Mouse (Mus musculus): ENCODE results near the gene Ing1. TPM values are rescaled to one million over a fixed set of nuclear protein-coding genes. Genes with fewer than 3 reads are reported as not detected.
A peak's percentile ranks its signal among the peaks of the same experiment; 100 is the strongest.

The Ing1 gene
- polyA plus RNA-seq, 1 experiment: 16.1 TPM

DNA sequence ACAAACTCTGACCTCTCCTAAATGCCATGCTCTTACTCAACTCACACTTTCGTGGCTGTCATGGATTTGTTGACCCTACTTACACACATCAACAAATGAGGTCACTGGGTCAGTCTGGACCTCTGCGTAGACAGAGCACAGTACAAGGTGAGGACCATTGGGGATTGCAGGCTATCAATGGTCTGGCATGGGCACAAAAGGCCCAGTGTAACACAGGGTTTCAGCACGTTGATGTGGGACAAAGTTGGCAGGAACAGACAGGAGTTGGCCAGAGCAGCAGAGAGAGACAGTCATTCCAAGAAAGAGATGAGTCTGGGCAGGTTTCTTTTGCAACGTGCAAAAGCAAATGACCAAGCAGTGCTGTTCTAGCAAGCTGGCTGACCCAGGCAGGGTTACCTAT lies 24.5 kb upstream of the Ing1 start:
- H3K4me3 ChIP-seq (ENCODE audit: extremely low read depth, insufficient read depth, insufficient read length): no peak overlapping the region
- H3K36me3 ChIP-seq (ENCODE audit: control insufficient read depth, insufficient read depth, low read length): peaks cover 23% of the 10 kb centered on the region
- 89% methylated on average over 4 of the region's 4 CpGs for WGBS
- H3K27me3 ChIP-seq (ENCODE audit: control insufficient read depth, insufficient read depth, low read length): no peaks in the 10 kb centered on the region
- peaks cover 2% of the 10 kb centered on the region; the same call in 1 of the 2 replicates for H3K4me1 ChIP-seq (ENCODE audit: control insufficient read depth, insufficient read depth, insufficient read length)
- H3K27ac ChIP-seq (ENCODE audit: insufficient read depth, low read length): no peak overlapping the region
- TF ChIP-seq CTCF (IDR thresholded peaks at IDR 0.05; ENCODE audit: extremely low read depth, insufficient read depth, insufficient read length, insufficient replicate concordance) (no peak), POLR2A (IDR thresholded peaks at IDR 0.05; ENCODE audit: low read depth, low read length) (no peak)
- no peak for DNase-seq (ENCODE audit: low read depth in 1 of 2, low spot score in 2 of 2)

DNA sequence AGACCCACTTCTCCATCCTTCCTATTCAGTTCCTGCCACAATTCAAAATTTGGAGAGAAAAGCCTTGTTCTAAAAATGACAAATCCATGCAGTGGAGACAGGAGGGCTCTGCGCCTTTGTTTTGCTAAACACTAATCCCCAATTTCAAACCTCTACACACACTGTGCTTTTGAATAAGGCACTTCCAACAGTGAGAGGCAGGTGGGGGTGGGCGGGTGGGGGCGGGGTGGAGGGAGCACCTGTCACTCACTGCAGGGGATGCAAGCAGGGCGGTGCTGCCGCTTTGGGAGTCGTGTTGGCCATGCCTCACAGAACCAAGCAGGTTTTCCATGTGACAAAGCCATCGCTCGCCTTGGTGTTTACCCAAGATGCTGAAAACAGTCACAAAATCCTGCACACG lies 20.9 kb upstream of the Ing1 start:
- TF ChIP-seq CTCF (IDR thresholded peaks at IDR 0.05; ENCODE audit: extremely low read depth, insufficient read depth, insufficient read length, insufficient replicate concordance) (no peak), POLR2A (IDR thresholded peaks at IDR 0.05; ENCODE audit: low read depth, low read length) (no peak)
- H3K27me3 ChIP-seq (ENCODE audit: control insufficient read depth, insufficient read depth, low read length): no peaks in the 10 kb centered on the region
- peaks cover 13% of the 10 kb centered on the region for H3K36me3 ChIP-seq (ENCODE audit: control insufficient read depth, insufficient read depth, low read length)
- no peak overlapping the region for H3K27ac ChIP-seq (ENCODE audit: insufficient read depth, low read length)
- 93% methylated on average over 9 of the region's 9 CpGs for whole genome bisulfite sequencing
- no peak overlapping the region for H3K4me3 ChIP-seq (ENCODE audit: extremely low read depth, insufficient read depth, insufficient read length)
- no peak for DNase-seq (ENCODE audit: low read depth in 1 of 2, low spot score in 2 of 2)
- no peaks in the 10 kb centered on the region for H3K4me1 ChIP-seq (ENCODE audit: control insufficient read depth, insufficient read depth, insufficient read length)

- no peaks in the 10 kb centered on the region for H3K4me1 ChIP-seq (ENCODE audit: control insufficient read depth, insufficient read depth, insufficient read length)
- DNase-seq (ENCODE audit: low read depth in 1 of 2, low spot score in 2 of 2): no peak
- H3K27me3 ChIP-seq (ENCODE audit: control insufficient read depth, insufficient read depth, low read length): no peaks in the 10 kb centered on the region
- no peak overlapping the region for H3K27ac ChIP-seq (ENCODE audit: insufficient read depth, low read length)
- no peak for TF ChIP-seq POLR2A (IDR thresholded peaks at IDR 0.05; ENCODE audit: low read depth, low read length)
- TF ChIP-seq CTCF (IDR thresholded peaks at IDR 0.05; ENCODE audit: extremely low read depth, insufficient read depth, insufficient read length, insufficient replicate concordance): no peak
- no peak overlapping the region for H3K4me3 ChIP-seq (ENCODE audit: extremely low read depth, insufficient read depth, insufficient read length)
- peaks cover 7% of the 10 kb centered on the region for H3K36me3 ChIP-seq (ENCODE audit: control insufficient read depth, insufficient read depth, low read length)
- WGBS: 92% methylated on average over 4 of the region's 4 CpGs
These were observed 16.3 kb upstream of the Ing1 start for GRCm38 (mm10) chr8:11539049-11539448.

- 97% methylated on average over 8 of the region's 8 CpGs for WGBS
- H3K27me3 ChIP-seq (ENCODE audit: control insufficient read depth, insufficient read depth, low read length): no peaks in the 10 kb centered on the region
- no peak for TF ChIP-seq CTCF (IDR thresholded peaks at IDR 0.05; ENCODE audit: extremely low read depth, insufficient read depth, insufficient read length, insufficient replicate concordance)
- no peak for TF ChIP-seq POLR2A (IDR thresholded peaks at IDR 0.05; ENCODE audit: low read depth, low read length)
- no peak overlapping the region for H3K27ac ChIP-seq (ENCODE audit: insufficient read depth, low read length)
- DNase-seq (ENCODE audit: low read depth in 1 of 2, low spot score in 2 of 2): no peak
- H3K36me3 ChIP-seq (ENCODE audit: control insufficient read depth, insufficient read depth, low read length): peaks cover 7% of the 10 kb centered on the region
- no peaks in the 10 kb centered on the region for H3K4me1 ChIP-seq (ENCODE audit: control insufficient read depth, insufficient read depth, insufficient read length)
- H3K4me3 ChIP-seq (ENCODE audit: extremely low read depth, insufficient read depth, insufficient read length): no peak overlapping the region
These were observed 15.2 kb upstream of the Ing1 start for GRCm38 (mm10) chr8:11540182-11540581.

- Histone ChIP-seq H3K4me3 (ENCODE audit: extremely low read depth, insufficient read depth, insufficient read length) (no peak overlapping the region), H3K4me1 (ENCODE audit: control insufficient read depth, insufficient read depth, insufficient read length) (no peaks in the 10 kb centered on the region), H3K27me3 (ENCODE audit: control insufficient read depth, insufficient read depth, low read length) (no peaks in the 10 kb centered on the region), H3K27ac (ENCODE audit: insufficient read depth, low read length) (no peak overlapping the region), H3K36me3 (ENCODE audit: control insufficient read depth, insufficient read depth, low read length) (peaks cover 10% of the 10 kb centered on the region)
- WGBS: 94% methylated on average over 12 of the region's 12 CpGs
- DNase-seq (ENCODE audit: low read depth in 1 of 2, low spot score in 2 of 2): no peak
- TF ChIP-seq CTCF (IDR thresholded peaks at IDR 0.05; ENCODE audit: extremely low read depth, insufficient read depth, insufficient read length, insufficient replicate concordance) (no peak), POLR2A (IDR thresholded peaks at IDR 0.05; ENCODE audit: low read depth, low read length) (no peak)
These were observed 13.3 kb upstream of the Ing1 start for GRCm38 (mm10) chr8:11542031-11542430.

GRCm38 (mm10) chr8:11542866-11543265 lies 12.5 kb upstream of the Ing1 start:
- Histone ChIP-seq H3K4me1 (ENCODE audit: control insufficient read depth, insufficient read depth, insufficient read length) (no peaks in the 10 kb centered on the region), H3K4me3 (ENCODE audit: extremely low read depth, insufficient read depth, insufficient read length) (no peak overlapping the region), H3K27me3 (ENCODE audit: control insufficient read depth, insufficient read depth, low read length) (no peaks in the 10 kb centered on the region), H3K36me3 (ENCODE audit: control insufficient read depth, insufficient read depth, low read length) (peaks cover 10% of the 10 kb centered on the region), H3K27ac (ENCODE audit: insufficient read depth, low read length) (no peak overlapping the region)
- TF ChIP-seq CTCF (IDR thresholded peaks at IDR 0.05; ENCODE audit: extremely low read depth, insufficient read depth, insufficient read length, insufficient replicate concordance) (no peak), POLR2A (IDR thresholded peaks at IDR 0.05; ENCODE audit: low read depth, low read length) (no peak)
- 89% methylated on average over 4 of the region's 4 CpGs for WGBS
- no peak for DNase-seq (ENCODE audit: low read depth in 1 of 2, low spot score in 2 of 2)

DNA sequence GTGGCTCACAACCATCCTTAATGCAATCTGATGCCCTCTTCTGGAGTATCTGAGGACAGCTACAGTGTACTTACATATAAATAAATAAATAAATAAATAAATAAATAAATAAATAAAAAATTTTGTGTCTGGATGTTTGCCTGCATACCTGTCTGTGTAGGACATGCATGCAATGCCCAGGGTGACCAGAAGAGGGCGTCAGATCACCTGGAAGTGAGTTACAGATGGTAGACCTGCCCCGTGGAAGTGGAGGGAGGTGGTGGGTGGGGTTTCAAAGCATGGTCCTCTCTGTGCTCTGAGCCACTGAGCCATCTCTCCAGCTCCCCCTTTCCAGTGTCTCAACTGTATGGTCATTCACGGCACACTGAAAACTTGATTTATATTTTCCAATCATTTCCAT lies 11.0 kb upstream of the Ing1 start:
- Histone ChIP-seq H3K4me3 (ENCODE audit: extremely low read depth, insufficient read depth, insufficient read length) (no peak overlapping the region), H3K27me3 (ENCODE audit: control insufficient read depth, insufficient read depth, low read length) (no peaks in the 10 kb centered on the region), H3K36me3 (ENCODE audit: control insufficient read depth, insufficient read depth, low read length) (peaks cover 10% of the 10 kb centered on the region), H3K4me1 (ENCODE audit: control insufficient read depth, insufficient read depth, insufficient read length) (no peaks in the 10 kb centered on the region), H3K27ac (ENCODE audit: insufficient read depth, low read length) (no peak overlapping the region)
- WGBS: 41% methylated on average over 3 of the region's 3 CpGs
- DNase-seq (ENCODE audit: low read depth in 1 of 2, low spot score in 2 of 2): peak; percentile 41 to 66
- peak; percentile 66; the same call in 1 of the 2 replicates for TF ChIP-seq CTCF (IDR thresholded peaks at IDR 0.05; ENCODE audit: extremely low read depth, insufficient read depth, insufficient read length, insufficient replicate concordance)
- TF ChIP-seq POLR2A (IDR thresholded peaks at IDR 0.05; ENCODE audit: low read depth, low read length): no peak

Data from spleen, adult 2 months (tissue).